Mouse (Mus musculus) megakaryocyte-erythroid progenitor cell, adult 5 weeks (primary cell): ENCODE data around the gene Zfp871. TPM values are rescaled to one million over a fixed set of nuclear protein-coding genes. Genes with fewer than 3 reads are reported as not detected.

Experiments
- polyA plus RNA-seq: library from polyadenylated mRNA; stranded (reverse); fragments of >175 nt; gene quantifications from 2 replicates; pipeline ENCODE4 v1.2.3, GENCODE M21; 2012

The Zfp871 gene
- polyA plus RNA-seq: 0.65 and 1.6 TPM in 2 replicates

GRCm38 (mm10) chr17:32788094-32788559, at the start of gene Zfp871:
Gene Zfp871 (minus strand): TSS chr17:32788287.

GRCm38 (mm10) chr17:32829540-32830417, 41.7 kb upstream of the Zfp871 start, which contains the start of gene Zfp799:
Gene Zfp799 (minus strand): TSS chr17:32830261.

GRCm38 (mm10) chr17:32809544-32810374, 21.7 kb upstream of the Zfp871 start, which contains the start of gene Zfp811:
Gene Zfp811 (minus strand): TSS chr17:32809931.

Other genes starting within 250 kb of the Zfp871 start
- not detected in 2 replicates for gene Cyp4f37, start 167.0 kb downstream of the Zfp871 start, polyA plus RNA-seq
- gene Cyp4f40, start 129.4 kb downstream of the Zfp871 start, polyA plus RNA-seq: not detected in 2 replicates
- gene Cyp4f15, start 102.7 kb downstream of the Zfp871 start, polyA plus RNA-seq: not detected in 2 replicates
- not detected in 2 replicates for gene Zfp811, start 21.6 kb upstream of the Zfp871 start, polyA plus RNA-seq
- 0.16 and 0.35 TPM in 2 replicates for gene Zfp799, start 42.0 kb upstream of the Zfp871 start, polyA plus RNA-seq
- 0.14 and 0.45 TPM in 2 replicates for gene Zfp870, start 103.4 kb upstream of the Zfp871 start, polyA plus RNA-seq
- gene Cyp4f14, start 129.1 kb upstream of the Zfp871 start, polyA plus RNA-seq: not detected in 2 replicates
- gene Cyp4f13, start 159.1 kb upstream of the Zfp871 start, polyA plus RNA-seq: 13.3 and 22.3 TPM in 2 replicates
- gene Zfp472, start 177.5 kb upstream of the Zfp871 start, polyA plus RNA-seq: 0.79 and 1.0 TPM in 2 replicates
- gene Zfp952, start 204.8 kb upstream of the Zfp871 start, polyA plus RNA-seq: 0.13 and 0.27 TPM in 2 replicates
- 0.05 and 0.14 TPM in 2 replicates for gene Zfp763, start 245.1 kb upstream of the Zfp871 start, polyA plus RNA-seq